Mouse (Mus musculus) left cerebral cortex, adult 18-20 months (tissue): ENCODE data around the gene Zfp462. TPM values are rescaled to one million over a fixed set of nuclear protein-coding genes. Genes with fewer than 3 reads are reported as not detected.
A peak's percentile ranks its signal among the peaks of the same experiment; 100 is the strongest.

Experiments used
- DNase-seq, 2 experiments: peaks; one replicate each; pipeline ENCODE4 v3.0.0; 2021 to 2022; ENCODE audit warnings: low spot score in 2 of 2, mixed read lengths in 1 of 2
- total RNA-seq, 2 experiments: library from RNA; stranded (reverse); gene quantifications; 2 replicates each; pipeline ENCODE4 v1.2.3; 2021

The Zfp462 gene
- total RNA-seq, 2 experiments from 2014 or later = 51.8 to 56.4 TPM

DNA sequence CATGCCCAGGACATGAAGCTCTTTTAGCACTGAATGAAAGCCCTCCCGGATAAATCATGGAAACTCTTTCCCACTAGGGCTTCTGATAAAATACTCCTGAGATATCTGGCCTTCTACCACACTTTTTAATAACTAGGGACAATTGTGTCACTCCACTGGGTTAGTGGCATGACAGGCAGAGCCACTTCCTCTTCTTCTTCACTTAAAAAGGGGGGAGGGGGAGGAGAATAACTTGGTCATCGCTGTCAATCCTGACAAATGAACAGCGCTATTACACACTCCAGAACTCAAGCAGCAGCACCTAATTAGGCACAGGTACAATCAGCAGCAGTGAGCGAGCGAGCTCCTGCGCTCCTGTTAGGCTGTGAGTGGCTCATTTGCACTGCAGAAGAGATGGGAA, 153.5 kb downstream of the Zfp462 start:
- DNase-seq = no peak

GRCm38 (mm10) chr4:55100851-55101250, 156.0 kb downstream of the Zfp462 start:
- DNase-seq = no peak

GRCm38 (mm10) chr4:55101601-55102000, 156.8 kb downstream of the Zfp462 start:
- no peak for DNase-seq

GRCm38 (mm10) chr4:55102382-55102781, 157.5 kb downstream of the Zfp462 start:
- no peak for DNase-seq

DNA sequence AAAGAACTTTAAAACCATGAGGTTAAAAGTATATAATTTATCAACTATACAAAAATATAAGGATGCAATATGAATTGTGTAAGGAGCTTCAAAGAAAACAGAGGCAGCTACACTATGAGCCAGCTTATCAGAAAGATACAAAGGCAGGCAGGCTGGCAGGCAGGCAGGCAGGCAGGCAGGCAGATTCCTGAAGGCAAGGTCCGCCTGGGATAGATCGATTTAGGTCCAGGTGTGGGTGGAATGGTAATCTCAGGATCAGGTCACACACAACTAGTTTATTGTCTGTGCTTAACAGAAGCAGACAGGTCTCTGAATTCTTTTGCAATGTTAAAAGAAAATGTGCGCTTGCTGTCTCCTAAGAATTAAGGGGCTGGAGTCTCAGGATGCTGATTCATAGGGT, 158.7 kb downstream of the Zfp462 start:
- no peak for DNase-seq

DNA sequence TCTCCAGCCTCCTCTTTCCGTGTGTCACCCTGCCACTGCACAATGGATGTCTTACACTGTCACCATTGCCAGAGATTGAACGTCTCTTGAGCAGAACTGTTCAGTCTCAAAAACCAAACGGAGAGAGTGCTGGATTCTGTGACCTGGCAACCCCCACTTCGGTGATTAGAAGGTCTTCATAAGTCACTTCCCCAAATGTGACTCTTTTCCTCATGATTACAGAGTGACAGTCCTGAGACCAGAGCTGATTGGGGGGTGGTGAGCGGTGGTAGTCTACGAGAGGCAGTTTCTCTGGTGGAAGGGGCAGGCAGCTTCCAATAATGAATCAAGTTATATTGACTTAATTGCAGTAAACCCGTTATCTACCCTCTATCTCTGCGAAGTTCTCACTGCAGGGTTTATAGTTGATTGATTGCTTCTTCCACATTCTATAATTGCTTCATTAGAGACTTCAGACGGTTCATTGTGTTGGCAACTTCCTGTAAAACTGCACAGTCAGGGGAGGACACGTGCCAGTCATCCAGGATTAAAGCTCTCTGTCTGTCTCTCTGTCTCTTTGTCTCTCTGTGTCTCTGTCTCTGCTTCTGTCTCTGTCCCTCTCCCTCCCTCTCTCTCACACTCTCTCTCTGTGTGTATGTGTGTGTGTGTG, 173.1 kb downstream of the Zfp462 start:
- no peak for DNase-seq

- no peak for DNase-seq
Measured at GRCm38 (mm10) chr4:55121126-55121525, 176.3 kb downstream of the Zfp462 start.

DNA sequence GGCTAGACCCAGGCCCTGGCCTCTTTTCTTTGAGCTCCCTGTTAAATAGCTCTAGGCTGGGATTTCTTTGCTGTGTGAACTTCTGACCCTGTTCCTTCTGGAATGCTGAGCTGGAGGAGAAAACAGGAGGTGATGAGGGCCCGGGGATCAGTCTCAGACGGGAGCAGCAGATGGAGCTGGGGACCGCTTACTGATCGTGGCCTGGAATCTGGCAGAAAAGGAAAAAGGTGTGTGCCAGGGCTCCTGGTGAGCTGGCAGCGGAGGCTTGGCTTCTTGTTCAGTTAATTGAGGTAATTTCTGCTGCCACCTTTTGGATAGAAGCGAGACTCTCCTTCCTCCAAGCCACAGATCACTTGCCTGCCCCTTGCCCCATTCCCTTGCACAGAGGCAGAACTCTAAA, 177.1 kb downstream of the Zfp462 start:
- no peak for DNase-seq

DNA sequence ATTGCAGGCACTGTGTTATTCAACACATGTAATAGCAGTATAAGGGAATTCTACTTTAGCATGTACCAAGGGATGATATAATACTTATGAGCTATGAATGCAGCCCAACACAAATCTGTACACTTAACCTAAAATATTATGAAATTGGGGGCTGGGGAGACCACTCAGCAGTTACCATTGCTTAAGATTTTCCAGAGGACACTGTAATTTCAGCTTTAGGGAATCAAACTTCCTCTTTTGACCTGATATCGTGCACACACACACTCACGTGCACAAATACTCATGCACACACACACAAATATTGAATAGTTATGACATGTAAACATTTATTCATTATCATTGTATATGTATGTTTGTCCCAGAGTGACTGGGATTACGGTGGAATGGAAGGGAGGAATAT, 179.3 kb downstream of the Zfp462 start:
- DNase-seq = no peak

GRCm38 (mm10) chr4:55125048-55125737, 180.3 kb downstream of the Zfp462 start:
- peak in 1 of 2 experiments; percentile 7 for DNase-seq

- DNase-seq = no peak
Measured at GRCm38 (mm10) chr4:55125738-55126054, 180.8 kb downstream of the Zfp462 start.

DNA sequence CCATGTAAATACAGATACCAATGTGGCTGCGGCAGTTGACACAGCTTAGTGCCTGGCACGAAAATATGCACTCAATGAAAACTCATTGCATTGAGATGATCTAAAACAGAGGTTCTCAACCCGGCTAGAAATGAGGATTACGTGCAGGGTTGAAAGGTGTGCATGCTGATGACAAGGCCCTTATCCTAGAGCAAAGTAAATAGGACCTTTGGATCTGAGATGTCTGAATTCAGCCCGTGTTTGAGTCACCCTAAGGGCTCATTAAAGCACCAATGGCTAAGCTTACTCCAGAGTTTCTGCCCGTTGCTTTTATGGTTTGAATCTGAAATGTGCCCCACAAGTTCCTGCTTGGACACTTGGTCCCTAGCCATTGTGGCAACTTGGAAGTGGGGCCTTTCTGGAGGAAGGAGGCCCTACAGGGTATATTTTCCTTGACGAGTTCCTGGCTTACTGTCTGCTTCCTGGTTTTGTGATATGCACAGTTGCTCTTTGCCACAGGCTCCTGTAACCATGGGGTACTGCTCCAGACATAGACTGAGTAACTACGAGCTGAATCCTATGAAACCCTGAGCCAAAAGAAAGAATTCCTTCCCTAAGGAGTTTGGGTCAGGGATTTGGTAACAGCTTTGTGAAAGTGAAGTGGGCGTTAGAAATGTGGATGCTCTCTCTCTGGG, 182.5 kb downstream of the Zfp462 start:
- no peak for DNase-seq

DNA sequence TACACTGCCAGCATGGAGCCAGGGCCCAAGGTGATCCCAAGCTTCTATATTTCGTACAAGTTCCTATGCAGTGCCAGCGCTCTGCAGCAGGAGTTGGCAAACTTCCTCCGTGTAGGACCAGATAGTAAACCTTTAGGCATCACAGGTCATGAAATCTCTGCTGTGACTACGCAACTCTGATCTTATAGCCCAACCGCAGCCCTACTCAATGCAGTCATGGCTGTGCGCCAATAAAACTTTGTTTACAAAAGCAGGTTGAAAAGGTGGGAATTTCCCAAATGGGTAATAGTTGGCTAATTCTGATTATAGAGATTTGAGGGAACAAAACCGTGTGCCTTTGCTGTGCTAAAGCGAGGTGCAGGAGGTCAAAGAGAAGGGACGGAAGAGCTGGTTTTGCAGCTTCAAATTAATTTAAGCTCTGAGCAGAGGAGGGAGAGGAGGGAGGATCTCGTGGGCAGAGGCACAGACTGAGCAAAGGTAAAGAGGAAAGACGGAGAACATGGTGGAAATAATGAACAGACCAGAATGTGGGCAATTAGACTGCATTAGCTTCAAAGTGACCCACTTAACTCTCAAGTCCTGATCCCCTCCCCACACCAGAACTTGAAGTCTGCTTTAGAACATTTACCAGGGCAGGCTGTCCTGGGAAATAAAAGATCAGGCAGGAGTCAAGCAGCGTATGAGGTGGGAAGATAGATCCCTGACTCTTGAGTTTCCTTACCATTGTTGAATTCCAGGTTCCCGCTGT, 183.4 kb downstream of the Zfp462 start:
- no peak for DNase-seq
